Mouse (Mus musculus) regulatory T cell (primary cell): ENCODE data around the gene Prl2c3.
"Not testable (repeated sequence)": the region's sequence is repeated elsewhere in the genome, so short reads cannot be mapped to it uniquely, and the experiment has no call there.

Experiments used
- in situ Hi-C: fragments of 300-600 bp; cut with MboI, MseI; formaldehyde crosslinking; loops from one replicate; pipeline ENCODE4 v1.15.1; 2025; ENCODE audit warnings: high pct_unique_total_duplicates

The Prl2c3 gene

GRCm38 (mm10) chr13:12799979-12800378 is at the start of gene Prl2c3:
Gene Prl2c3, minus strand, starts transcription at chr13:12800079.
- in situ Hi-C loops: loop anchor here (5.0 kb wide), 1 partner anchor 202 kb away; no protein-coding TSS in a partner anchor

GRCm38 (mm10) chr13:12848254-12848653 is 48.4 kb upstream of the Prl2c3 start:
- in situ Hi-C loops: not testable (repeated sequence)

GRCm38 (mm10) chr13:12844701-12845100 is 44.8 kb upstream of the Prl2c3 start:
- in situ Hi-C loops: not testable (repeated sequence)

GRCm38 (mm10) chr13:12837546-12837945 is 37.7 kb upstream of the Prl2c3 start:
- in situ Hi-C loops: loop anchor here (10.0 kb wide), 1 partner anchor 217 kb away; no protein-coding TSS in a partner anchor

- in situ Hi-C loops: loop anchor here (10.0 kb wide), 1 partner anchor 223 kb away; no protein-coding TSS in a partner anchor
Observed at GRCm38 (mm10) chr13:12831769-12832168, 31.9 kb upstream of the Prl2c3 start.

GRCm38 (mm10) chr13:12829031-12829430 is 29.2 kb upstream of the Prl2c3 start:
- in situ Hi-C loops: no loop called here

- in situ Hi-C loops: not testable (repeated sequence)
Observed at GRCm38 (mm10) chr13:12824500-12825176, 24.8 kb upstream of the Prl2c3 start.

- in situ Hi-C loops: loop anchor here (5.0 kb wide), 1 partner anchor 208 kb away; no protein-coding TSS in a partner anchor
Observed at GRCm38 (mm10) chr13:12813734-12814424, 14.0 kb upstream of the Prl2c3 start.

GRCm38 (mm10) chr13:12809591-12809990 is 9.7 kb upstream of the Prl2c3 start:
- in situ Hi-C loops: no loop called here

GRCm38 (mm10) chr13:12808793-12809512 is 9.1 kb upstream of the Prl2c3 start:
- in situ Hi-C loops: not testable (repeated sequence)

- in situ Hi-C loops: not testable (repeated sequence)
Observed at GRCm38 (mm10) chr13:12806496-12806895, 6.6 kb upstream of the Prl2c3 start.

GRCm38 (mm10) chr13:12769442-12770091 is 30.3 kb downstream of the Prl2c3 start:
- in situ Hi-C loops: loop anchor here (5.0 kb wide), 1 partner anchor 198 kb away; no protein-coding TSS in a partner anchor
